Mouse (Mus musculus): ENCODE results near the gene 2410004B18Rik. TPM values are rescaled to one million over a fixed set of nuclear protein-coding genes. Genes with fewer than 3 reads are reported as not detected.

Gene 2410004B18Rik
- polyA plus RNA-seq, 1 experiment from 2014 or later = 10.1 TPM

GRCm38 (mm10) chr3:145947539-145948204, 9.9 kb downstream of the 2410004B18Rik start:
- Histone ChIP-seq H3K9me3 (ENCODE audit: low read length) (no peaks in the 10 kb centered on the region), H3K27ac (ENCODE audit: low read depth) (no peak overlapping the region), H3K36me3 (replicated peaks; ENCODE audit: insufficient read depth, low read length) (peaks cover 16% of the 10 kb centered on the region), H3K4me3 (ENCODE audit: low read depth, low read length) (no peak overlapping the region), H3K4me1 (ENCODE audit: insufficient read depth) (0 out of 2 replicates have a peak, but pooled peaks cover 8% of the 10 kb centered on the region), H3K9ac (replicated peaks) (no peak overlapping the region), H3K27me3 (ENCODE audit: insufficient read depth, low read length) (no peaks in the 10 kb centered on the region), H3K4me2 (ENCODE audit: low read depth, low read length) (no peak overlapping the region)
- no peak for ATAC-seq
- no peak for DNase-seq
- WGBS (ENCODE audit: insufficient replicate concordance) = 41% methylated on average over 6 of the region's 6 CpGs
- no peak for TF ChIP-seq EP300 (IDR thresholded peaks at IDR 0.05; ENCODE audit: low read depth)

GRCm38 (mm10) chr3:145950034-145950814, 12.4 kb downstream of the 2410004B18Rik start:
- 9% methylated on average over 15 of the region's 15 CpGs for WGBS (ENCODE audit: insufficient replicate concordance)
- peak overlapping the region; percentile 56 for H3K4me2 ChIP-seq (ENCODE audit: low read depth, low read length)
- H3K9me3 ChIP-seq (ENCODE audit: low read length) = no peaks in the 10 kb centered on the region
- H3K4me1 ChIP-seq (ENCODE audit: insufficient read depth) = 0 out of 2 replicates have a peak, but pooled peaks cover 8% of the 10 kb centered on the region
- H3K27me3 ChIP-seq (ENCODE audit: insufficient read depth, low read length) = no peaks in the 10 kb centered on the region
- peak overlapping the region; percentile 16; the same call in 1 of the 2 replicates for H3K4me3 ChIP-seq (ENCODE audit: low read depth, low read length)
- no peak overlapping the region for H3K27ac ChIP-seq (ENCODE audit: low read depth)
- peak; percentile 80 for ATAC-seq
- TF ChIP-seq EP300 (IDR thresholded peaks at IDR 0.05; ENCODE audit: low read depth) = no peak
- peak; percentile 65 for TF ChIP-seq CTCF (IDR thresholded peaks at IDR 0.05; ENCODE audit: low read depth)
- H3K36me3 ChIP-seq (replicated peaks; ENCODE audit: insufficient read depth, low read length) = no peaks in the 10 kb centered on the region
- no peak overlapping the region for H3K9ac ChIP-seq (replicated peaks)
- peak; percentile 41 for DNase-seq

- Histone ChIP-seq H3K27ac (ENCODE audit: low read depth) (no peak overlapping the region), H3K9me3 (ENCODE audit: low read length) (no peaks in the 10 kb centered on the region), H3K4me2 (ENCODE audit: low read depth, low read length) (peak overlapping the region; percentile 56), H3K4me3 (ENCODE audit: low read depth, low read length) (0 out of 2 replicates have a peak overlapping the region, but pooled peaks have one; percentile 16), H3K4me1 (ENCODE audit: insufficient read depth) (0 out of 2 replicates have a peak, but pooled peaks cover 8% of the 10 kb centered on the region), H3K27me3 (ENCODE audit: insufficient read depth, low read length) (no peaks in the 10 kb centered on the region), H3K9ac (replicated peaks) (no peak overlapping the region), H3K36me3 (replicated peaks; ENCODE audit: insufficient read depth, low read length) (no peaks in the 10 kb centered on the region)
- no peak for TF ChIP-seq EP300 (IDR thresholded peaks at IDR 0.05; ENCODE audit: low read depth)
- no peak for TF ChIP-seq CTCF (IDR thresholded peaks at IDR 0.05; ENCODE audit: low read depth)
- no peak for DNase-seq
- 29% methylated on average over 5 of the region's 5 CpGs for WGBS (ENCODE audit: insufficient replicate concordance)
- ATAC-seq = no peak
Measured at GRCm38 (mm10) chr3:145950815-145951130, 13.0 kb downstream of the 2410004B18Rik start.

GRCm38 (mm10) chr3:145951287-145952165, 13.7 kb downstream of the 2410004B18Rik start:
- no peak overlapping the region for H3K27ac ChIP-seq (ENCODE audit: low read depth)
- no peak overlapping the region for H3K9ac ChIP-seq (replicated peaks)
- H3K36me3 ChIP-seq (replicated peaks; ENCODE audit: insufficient read depth, low read length) = no peaks in the 10 kb centered on the region
- H3K9me3 ChIP-seq (ENCODE audit: low read length) = no peaks in the 10 kb centered on the region
- no peak overlapping the region for H3K4me3 ChIP-seq (ENCODE audit: low read depth, low read length)
- no peaks in the 10 kb centered on the region for H3K27me3 ChIP-seq (ENCODE audit: insufficient read depth, low read length)
- ATAC-seq = no peak
- WGBS (ENCODE audit: insufficient replicate concordance) = 60% methylated on average over 17 of the region's 17 CpGs
- TF ChIP-seq EP300 (IDR thresholded peaks at IDR 0.05; ENCODE audit: low read depth) (no peak), CTCF (IDR thresholded peaks at IDR 0.05; ENCODE audit: low read depth) (no peak)
- DNase-seq = no peak
- H3K4me2 ChIP-seq (ENCODE audit: low read depth, low read length) = peak overlapping the region; percentile 56; the same call in 1 of the 2 replicates
- H3K4me1 ChIP-seq (ENCODE audit: insufficient read depth) = 0 out of 2 replicates have a peak, but pooled peaks cover 8% of the 10 kb centered on the region

- no peak overlapping the region for H3K27ac ChIP-seq (ENCODE audit: low read depth)
- ATAC-seq = no peak
Measured at GRCm38 (mm10) chr3:145952945-145953344, 15.1 kb downstream of the 2410004B18Rik start.

More at GRCm38 (mm10) chr3:145952945-145953344, 15.1 kb downstream of the 2410004B18Rik start:
- Histone ChIP-seq H3K4me1 (ENCODE audit: insufficient read depth) (0 out of 2 replicates have a peak, but pooled peaks cover 8% of the 10 kb centered on the region), H3K27me3 (ENCODE audit: insufficient read depth, low read length) (no peaks in the 10 kb centered on the region), H3K4me3 (ENCODE audit: low read depth, low read length) (no peak overlapping the region), H3K36me3 (replicated peaks; ENCODE audit: insufficient read depth, low read length) (no peaks in the 10 kb centered on the region), H3K4me2 (ENCODE audit: low read depth, low read length) (no peak overlapping the region), H3K9ac (replicated peaks) (no peak overlapping the region), H3K9me3 (ENCODE audit: low read length) (no peaks in the 10 kb centered on the region)
- TF ChIP-seq CTCF (IDR thresholded peaks at IDR 0.05; ENCODE audit: low read depth) = no peak
- TF ChIP-seq EP300 (IDR thresholded peaks at IDR 0.05; ENCODE audit: low read depth) = peak; percentile 43; the same call in 1 of the 2 replicates
- 28% methylated on average over 7 of the region's 7 CpGs for WGBS (ENCODE audit: insufficient replicate concordance)
- no peak for DNase-seq

All from liver, postnatal 0 days (tissue).